Mouse (Mus musculus) CH12.LX (cell line): Measurements from ENCODE around the gene Kmt5a. TPM values are rescaled to one million over a fixed set of nuclear protein-coding genes. Genes with fewer than 3 reads are reported as not detected.

Experiments used
- DNase-seq: peaks from one replicate; pipeline ENCODE4 v3.0.0-alpha.2; 2013; ENCODE audit errors: extremely low read depth
- H3K27ac ChIP-seq: 2 replicates; pipeline ENCODE4 v1.5.1; 2012; ENCODE audit warnings: low read depth, mild to moderate bottlenecking, control low read depth, moderate library complexity; ENCODE audit not compliant: insufficient read depth
- H3K27me3 ChIP-seq: replicated peaks from 2 replicates; pipeline ENCODE3; 2012; ENCODE audit warnings: inconsistent platforms
- H3K36me3 ChIP-seq, 2 experiments: replicated peaks in 1 of 2; 2 replicates each; pipeline versions ENCODE3 to v1.6.1; 2012; ENCODE audit warnings: inconsistent platforms in 1 of 2, low read length in 1 of 2, mild to moderate bottlenecking in 1 of 2, mixed read lengths in 1 of 2, moderate library complexity in 1 of 2; ENCODE audit not compliant: control insufficient read depth in 1 of 2, insufficient read depth in 1 of 2
- H3K4me1 ChIP-seq, 2 experiments: 2 replicates each; pipeline ENCODE4 v1.6.1; 2012; ENCODE audit warnings: inconsistent platforms in 1 of 2, moderate library complexity in 1 of 2; ENCODE audit not compliant: insufficient read depth in 2 of 2, control insufficient read depth in 1 of 2
- H3K4me2 ChIP-seq: 2 replicates; pipeline ENCODE4 v1.6.1; 2012; ENCODE audit warnings: low read depth, mild to moderate bottlenecking, control low read depth; ENCODE audit not compliant: poor library complexity, insufficient read depth, severe bottlenecking
- H3K4me3 ChIP-seq, 3 experiments: fragments of 150-350 bp in 1 of 3; sonication (generic) in 1 of 3; replicated peaks in 1 of 3; 2 replicates each; pipeline versions ENCODE3 to v1.5.1; 2011 to 2012; ENCODE audit warnings: low read depth in 2 of 3, low read length in 2 of 3, mild to moderate bottlenecking in 2 of 3, moderate library complexity in 2 of 3, control low read depth in 1 of 3, improper control_type of control experiment in 1 of 3, inconsistent platforms in 1 of 3, mixed read lengths in 1 of 3; ENCODE audit not compliant: poor library complexity in 1 of 3
- H3K79me2 ChIP-seq: replicated peaks from 2 replicates; pipeline ENCODE4 v1.6.1; 2012; ENCODE audit warnings: mild to moderate bottlenecking, moderate library complexity; ENCODE audit not compliant: control insufficient read depth, poor library complexity, insufficient read depth, severe bottlenecking; ENCODE audit errors: extremely low read depth
- H3K9ac ChIP-seq: 2 replicates; pipeline ENCODE4 v1.6.1; 2012; ENCODE audit warnings: low read depth, mild to moderate bottlenecking, control low read depth, moderate library complexity; ENCODE audit not compliant: insufficient read depth
- H3K9me3 ChIP-seq: replicated peaks from 2 replicates; pipeline ENCODE3; 2012; ENCODE audit warnings: low read length, inconsistent platforms, mixed read lengths
- BHLHE40 ChIP-seq: IDR thresholded peaks from 2 replicates; pipeline ENCODE4 v1.6.1; 2011; ENCODE audit warnings: mild to moderate bottlenecking, low read depth, low read length, improper control_type of control experiment
- CHD1 ChIP-seq: IDR thresholded peaks from 2 replicates; pipeline ENCODE4 v1.6.1; 2012; ENCODE audit warnings: low read depth, low read length, improper control_type of control experiment, inconsistent platforms
- CHD2 ChIP-seq: IDR thresholded peaks from 2 replicates; pipeline ENCODE4 v1.6.1; 2011; ENCODE audit warnings: low read length, improper control_type of control experiment
- E2F4 ChIP-seq: IDR thresholded peaks from 2 replicates; pipeline ENCODE4 v1.6.1; 2011; ENCODE audit warnings: low read depth, low read length, improper control_type of control experiment; ENCODE audit not compliant: insufficient replicate concordance
- ELF1 ChIP-seq: IDR thresholded peaks from 2 replicates; pipeline ENCODE4 v1.6.1; 2014; ENCODE audit warnings: low read depth, mild to moderate bottlenecking, inconsistent platforms, low read length, improper control_type of control experiment
- EP300 ChIP-seq: IDR thresholded peaks from 2 replicates; pipeline ENCODE4 v1.6.1; 2011; ENCODE audit warnings: low read length, improper control_type of control experiment
- GABPA ChIP-seq: IDR thresholded peaks from 2 replicates; pipeline ENCODE4 v1.6.1; 2012; ENCODE audit warnings: low read depth, low read length, improper control_type of control experiment, inconsistent platforms; ENCODE audit not compliant: insufficient replicate concordance
- HCFC1 ChIP-seq: IDR thresholded peaks from 2 replicates; pipeline ENCODE4 v1.6.1; 2012; ENCODE audit warnings: low read depth, mild to moderate bottlenecking, inconsistent platforms, low read length, improper control_type of control experiment
- IRF4 ChIP-seq: IDR thresholded peaks from 2 replicates; pipeline ENCODE4 v1.6.1; 2014; ENCODE audit warnings: low read depth, mild to moderate bottlenecking, inconsistent platforms, low read length, improper control_type of control experiment
- KAT2A ChIP-seq: IDR thresholded peaks from 2 replicates; pipeline ENCODE4 v1.6.1; 2012; ENCODE audit warnings: low read length, improper control_type of control experiment, inconsistent platforms; ENCODE audit not compliant: insufficient replicate concordance
- MAFK ChIP-seq: IDR thresholded peaks from 2 replicates; pipeline ENCODE4 v1.6.1; 2011; ENCODE audit warnings: low read length, improper control_type of control experiment; ENCODE audit not compliant: insufficient replicate concordance
- MAX ChIP-seq: IDR thresholded peaks from 2 replicates; pipeline ENCODE4 v1.6.1; 2011; ENCODE audit warnings: low read length, improper control_type of control experiment
- MAZ ChIP-seq: IDR thresholded peaks from 2 replicates; pipeline ENCODE4 v1.6.1; 2012; ENCODE audit warnings: low read depth, mild to moderate bottlenecking, inconsistent platforms, low read length, improper control_type of control experiment, moderate library complexity
- MEF2A ChIP-seq: IDR thresholded peaks from 2 replicates; pipeline ENCODE4 v1.6.1; 2014; ENCODE audit warnings: low read depth, mild to moderate bottlenecking, inconsistent platforms, low read length, improper control_type of control experiment, borderline replicate concordance
- MXI1 ChIP-seq: IDR thresholded peaks from 2 replicates; pipeline ENCODE4 v1.6.1; 2011; ENCODE audit warnings: mild to moderate bottlenecking, low read depth, low read length, improper control_type of control experiment
- MYC ChIP-seq: IDR thresholded peaks from 2 replicates; pipeline ENCODE4 v1.6.1; 2011; ENCODE audit warnings: low read depth, mild to moderate bottlenecking, improper control_type of control experiment, low read length
- NELFE ChIP-seq: IDR thresholded peaks from 2 replicates; pipeline ENCODE4 v1.6.1; 2011; ENCODE audit warnings: low read depth, low read length, improper control_type of control experiment
- NRF1 ChIP-seq: IDR thresholded peaks from 2 replicates; pipeline ENCODE4 v1.6.1; 2014; ENCODE audit warnings: low read depth, mild to moderate bottlenecking, inconsistent platforms, low read length, improper control_type of control experiment, moderate library complexity
- POLR2A ChIP-seq: IDR thresholded peaks from 2 replicates; pipeline ENCODE4 v1.6.1; 2011; ENCODE audit warnings: low read depth, mild to moderate bottlenecking, improper control_type of control experiment, low read length
- POLR2AphosphoS2 ChIP-seq: IDR thresholded peaks from 2 replicates; pipeline ENCODE4 v1.6.1; 2011; ENCODE audit warnings: low read depth, low read length, improper control_type of control experiment
- RAD21 ChIP-seq: IDR thresholded peaks from 2 replicates; pipeline ENCODE4 v1.6.1; 2011; ENCODE audit warnings: low read depth, mild to moderate bottlenecking, low read length, improper control_type of control experiment, moderate library complexity
- SIN3A ChIP-seq: IDR thresholded peaks from 2 replicates; pipeline ENCODE4 v1.6.1; 2012; ENCODE audit warnings: low read length, improper control_type of control experiment, inconsistent platforms
- SMC3 ChIP-seq: IDR thresholded peaks from 2 replicates; pipeline ENCODE4 v1.6.1; 2011; ENCODE audit warnings: low read depth, low read length, improper control_type of control experiment
- TBP ChIP-seq: conservative IDR thresholded peaks from 2 replicates; pipeline ENCODE4 v1.6.1; 2011; ENCODE audit warnings: low read depth, low read length, improper control_type of control experiment
- TCF12 ChIP-seq: IDR thresholded peaks from 2 replicates; pipeline ENCODE4 v1.6.1; 2014; ENCODE audit warnings: low read depth, mild to moderate bottlenecking, inconsistent platforms, low read length, improper control_type of control experiment
- UBTF ChIP-seq: IDR thresholded peaks from 2 replicates; pipeline ENCODE4 v1.6.1; 2012; ENCODE audit warnings: low read depth, mild to moderate bottlenecking, inconsistent platforms, low read length, improper control_type of control experiment, moderate library complexity
- USF1 ChIP-seq: IDR thresholded peaks from 2 replicates; pipeline ENCODE4 v1.6.1; 2014; ENCODE audit warnings: low read depth, mild to moderate bottlenecking, inconsistent platforms, low read length, improper control_type of control experiment
- USF2 ChIP-seq: conservative IDR thresholded peaks from 2 replicates; pipeline ENCODE4 v1.6.1; 2011; ENCODE audit warnings: low read depth, low read length, improper control_type of control experiment
- ZC3H11A ChIP-seq: IDR thresholded peaks from 2 replicates; pipeline ENCODE4 v1.6.1; 2012; ENCODE audit warnings: low read depth, mild to moderate bottlenecking, inconsistent platforms, low read length, improper control_type of control experiment
- ZKSCAN1 ChIP-seq: IDR thresholded peaks from 2 replicates; pipeline ENCODE4 v1.6.1; 2012; ENCODE audit warnings: low read depth, inconsistent platforms, low read length, improper control_type of control experiment, borderline replicate concordance
- ZMIZ1 ChIP-seq: IDR thresholded peaks from 2 replicates; pipeline ENCODE4 v1.6.1; 2012; ENCODE audit warnings: low read depth, mild to moderate bottlenecking, inconsistent platforms, low read length, improper control_type of control experiment
- ZNF384 ChIP-seq: IDR thresholded peaks from 2 replicates; pipeline ENCODE4 v1.6.1; 2012; ENCODE audit warnings: low read depth, low read length, improper control_type of control experiment, inconsistent platforms
- dilution Hi-C: fragments of 300-500 bp; cut with MboI; formaldehyde crosslinking; loops from 2 replicates; pipeline ENCODE4 v1.14.3; 2020; ENCODE audit warnings: low sequenced_read_pairs; ENCODE audit not compliant: extremely low pct_unique_long_range_greater_than_20kb, extremely low pct_ligation_motif_present
- in situ Hi-C: fragments of 300-500 bp; cut with MboI; formaldehyde crosslinking; loops from 3 replicates; pipeline ENCODE4 v1.14.3; 2019; ENCODE audit warnings: low sequenced_read_pairs, low pct_ligation_motif_present, low pct_unique_long_range_greater_than_20kb, mixed read lengths
- polyA plus RNA-seq: library from polyadenylated mRNA; unstranded; fragments of >175 nt; gene quantifications from 2 replicates; pipeline ENCODE4 v1.2.1, GENCODE M21; 2012; ENCODE audit warnings: low read depth; ENCODE audit not compliant: insufficient read length
- total RNA-seq, 2 experiments: library from RNA; depleted of rRNA; stranded (reverse); fragments of 300-350 nt in 1 of 2; fragments of >200 nt in 1 of 2; gene quantifications; 2 replicates each; pipeline ENCODE4 v1.2.3; 2012 to 2014

The Kmt5a gene
- 55.3 and 64.6 TPM in 2 replicates for total RNA-seq (2012; rRNA removed)
- 60.9 and 62.8 TPM in 2 replicates for total RNA-seq (2014; rRNA removed)
- 151 and 154 TPM in 2 replicates for polyA plus RNA-seq

GRCm38 (mm10) chr5:124439447-124440093, at the start of gene Kmt5a:
Gene Kmt5a, plus strand, starts transcription at chr5:124439930.
- H3K9ac ChIP-seq: peak within 1 kb of the TSS; percentile 83
- TF ChIP-seq MXI1 (peak; percentile 78), ZC3H11A (no peak), BHLHE40 (no peak), EP300 (no peak), IRF4 (no peak), HCFC1 (peak; percentile 71), NRF1 (peak; percentile 45; the same call in 1 of the 2 replicates), ZMIZ1 (peak; percentile 41; the same call in 1 of the 2 replicates), SIN3A (peak; percentile 59; the same call in 1 of the 2 replicates), TCF12 (peak; percentile 59), POLR2AphosphoS2 (peak; percentile 78; the same call in 1 of the 2 replicates), USF1 (no peak), POLR2A (peak; percentile 85), UBTF (peak; percentile 63; the same call in 1 of the 2 replicates), MAFK (peak; percentile 11; the same call in 1 of the 2 replicates), MAX (peak; percentile 67; the same call in 1 of the 2 replicates), ZNF384 (peak; percentile 89), GABPA (no peak), USF2 (no peak), E2F4 (peak; percentile 65; the same call in 1 of the 2 replicates), CHD2 (peak; percentile 92), TBP (peak; percentile 88), KAT2A (0 out of 2 replicates have a peak, but pooled peaks have one; percentile 43), ELF1 (peak; percentile 89), RAD21 (no peak), CHD1 (0 out of 2 replicates have a peak, but pooled peaks have one; percentile 23), MAZ (no peak), MYC (peak; percentile 94), MEF2A (no peak; the same call in 1 of the 2 replicates), NELFE (peak; percentile 89), SMC3 (no peak), ZKSCAN1 (no peak)
- H3K27ac ChIP-seq: peak within 1 kb of the TSS; percentile 67
- peaks cover 10 to 30% of the 10 kb centered on the region in 2 experiments for H3K4me1 ChIP-seq
- H3K4me3 ChIP-seq: peak within 1 kb of the TSS; percentile 81 to 97 (median 87)
- peaks cover 36% of the 10 kb centered on the region for H3K79me2 ChIP-seq
- no peaks in the 10 kb centered on the region for H3K9me3 ChIP-seq
- H3K27me3 ChIP-seq: no peaks in the 10 kb centered on the region
- dilution Hi-C loops: no loop called here
- in situ Hi-C loops: loop anchor here (5.0 to 25.0 kb wide), 3 partner anchors 38 to 423 kb away; partner anchors contain the start of genes Ccdc92, Rilpl1, Rilpl2 and Zfp664
- peak within 1 kb of the TSS; percentile 97 for H3K4me2 ChIP-seq
- H3K36me3 ChIP-seq: peaks cover 4 to 14% of the 10 kb centered on the region in 2 experiments
- peak; percentile 98 for DNase-seq
